ENCODE assay signal across 16 mouse cellular contexts in the genomic region with DNA sequence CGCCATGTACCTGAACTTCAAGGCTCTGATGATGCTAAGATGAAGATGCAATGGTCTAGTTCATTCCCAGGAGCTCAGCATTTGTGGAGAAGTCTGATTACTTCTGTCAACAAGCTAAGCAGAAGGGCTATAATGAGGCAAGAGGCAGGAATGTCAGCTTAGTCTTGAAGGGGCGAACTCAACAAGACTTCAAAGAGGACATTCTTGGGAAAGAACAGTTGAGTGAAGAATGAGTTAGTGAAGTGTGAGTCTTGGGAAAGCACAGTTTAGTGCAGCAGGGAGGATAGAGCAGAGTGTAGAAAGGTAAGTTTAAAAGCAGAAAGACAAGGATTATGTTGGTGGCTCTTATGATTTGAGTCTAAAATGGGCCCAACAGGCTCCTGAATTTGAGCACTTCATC.
"Had no signal": no experiment of that assay in that cellular context is flagged by ENCODE, and none has a peak within 500 bp of the region (broad histone marks: within the 10 kb centered on the region; RNA-seq: fewer than 3 reads in every experiment).

No protein-coding gene starts in this region.

- H3K4me1 ChIP-seq: neural tube, embryonic 13.5 days; neural tube, embryonic 15.5 days; stomach, embryonic 15.5 days had no signal

- H3K4me2 ChIP-seq: neural tube, embryonic 13.5 days; neural tube, embryonic 15.5 days; stomach, embryonic 15.5 days had no signal

- H3K27ac ChIP-seq: neural tube, embryonic 13.5 days; neural tube, embryonic 15.5 days; stomach, embryonic 15.5 days; stomach, postnatal 0 days had no signal

- H3K36me3 ChIP-seq: neural tube, embryonic 13.5 days; neural tube, embryonic 15.5 days; stomach, embryonic 15.5 days had no signal

- H3K27me3 ChIP-seq: neural tube, embryonic 13.5 days; neural tube, embryonic 15.5 days; stomach, embryonic 15.5 days had no signal

- H3K9me3 ChIP-seq: neural tube, embryonic 13.5 days; neural tube, embryonic 15.5 days; stomach, embryonic 15.5 days had no signal

- H3K9ac ChIP-seq: neural tube, embryonic 13.5 days; neural tube, embryonic 15.5 days; stomach, embryonic 15.5 days had no signal

- DNase-seq: retina, postnatal 1 day; right cerebral cortex, adult 18-20 months; right cerebral cortex, postnatal 14 days; right cerebral cortex, postnatal 25 days; right cerebral cortex, postnatal 4 days; spleen, adult 18-20 months; thymus, adult 18-20 months; thymus, adult 2 months; thymus, postnatal 14 days; thymus, postnatal 25 days; thymus, postnatal 36 days; thymus, postnatal 4 days had no signal

- H3K4me3 ChIP-seq: neural tube, embryonic 13.5 days; neural tube, embryonic 15.5 days; stomach, embryonic 15.5 days had no signal
